Mouse (Mus musculus) adrenal gland, adult 8-10 months (tissue): ENCODE measurements around the gene Grik1. TPM values are rescaled to one million over a fixed set of nuclear protein-coding genes. Genes with fewer than 3 reads are reported as not detected.

ENCODE experiments used
- DNase-seq: peaks from one replicate; pipeline ENCODE4 v3.0.0; 2022
- total RNA-seq, 4 experiments: library from RNA; stranded (reverse); gene quantifications; 2 replicates each; pipeline ENCODE4 v1.2.4; 2022

Gene Grik1
- total RNA-seq, 4 experiments from 2014 or later, result 0.16 TPM; not detected in 3

DNA sequence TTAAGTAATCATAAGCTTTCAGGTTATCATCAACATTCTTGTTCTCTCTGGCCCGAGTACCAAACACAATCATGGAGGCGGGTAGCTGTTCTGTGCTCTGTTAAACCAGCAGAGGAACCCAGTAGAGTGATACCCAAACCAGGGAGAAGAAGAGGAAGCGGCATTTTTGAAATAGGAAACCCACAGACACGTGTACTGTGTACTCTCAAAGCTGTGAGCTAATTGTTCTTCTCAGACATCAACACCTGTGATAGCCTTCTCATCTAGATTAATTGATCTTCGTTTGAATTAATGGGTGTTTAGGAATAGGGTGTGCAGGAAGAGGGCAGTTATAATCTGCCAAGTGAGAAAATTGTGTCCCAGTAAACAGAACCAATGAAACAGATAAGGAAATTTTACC, 333.9 kb downstream of the Grik1 start:
- no peak for DNase-seq

DNA sequence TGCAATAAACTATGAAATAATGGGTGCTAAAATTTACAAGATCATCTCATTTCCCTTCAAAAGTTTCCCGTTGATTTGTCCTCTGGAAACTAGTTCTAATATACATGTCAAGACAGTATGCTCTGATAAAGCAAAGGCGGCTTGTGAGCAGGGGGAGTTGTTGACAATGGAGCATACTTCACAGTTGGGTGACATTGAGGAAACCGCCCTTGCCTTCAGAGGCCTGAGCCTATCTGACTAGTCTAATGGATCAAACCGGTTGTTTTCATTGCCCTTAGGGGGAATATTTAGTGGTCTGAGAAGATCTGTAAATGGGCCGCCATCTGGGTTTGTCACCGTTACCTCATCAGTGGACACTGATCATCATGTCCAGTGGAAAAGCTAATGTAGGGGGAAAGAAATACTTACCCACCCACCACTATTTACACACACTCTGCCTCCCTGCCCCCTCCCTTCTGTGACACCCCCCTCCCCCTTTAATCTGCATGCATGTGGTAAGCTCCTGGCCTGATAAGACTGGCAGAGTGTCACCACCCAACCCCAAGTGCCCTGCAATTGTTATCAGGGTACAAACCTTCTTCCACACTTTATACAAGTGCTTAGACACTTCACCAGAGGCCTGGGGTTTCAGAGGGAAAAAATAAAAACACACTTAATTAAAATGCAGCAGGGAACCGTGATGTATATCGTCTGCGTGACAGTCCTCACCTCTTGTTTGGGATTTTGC, 335.2 kb downstream of the Grik1 start:
- no peak for DNase-seq

DNA sequence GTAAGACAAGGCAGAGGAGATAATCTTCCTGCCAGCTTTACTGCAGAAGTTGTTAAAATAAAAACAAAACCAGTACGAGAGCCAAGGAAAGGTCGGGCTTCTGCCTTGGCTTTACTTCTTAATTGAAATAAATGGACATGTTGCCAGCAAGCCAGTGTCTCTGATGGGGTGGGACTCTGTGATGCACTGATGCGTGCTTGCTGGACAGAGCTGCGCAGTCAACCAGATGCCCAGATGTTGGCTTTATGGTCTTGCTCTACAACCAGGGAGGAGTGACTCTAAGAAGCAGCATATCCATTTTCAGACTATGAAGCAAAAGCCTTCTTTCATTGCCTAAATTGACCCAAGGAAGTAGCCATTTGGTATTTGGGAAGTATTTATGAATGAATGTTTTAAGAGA, 336.9 kb downstream of the Grik1 start:
- DNase-seq, result no peak

DNA sequence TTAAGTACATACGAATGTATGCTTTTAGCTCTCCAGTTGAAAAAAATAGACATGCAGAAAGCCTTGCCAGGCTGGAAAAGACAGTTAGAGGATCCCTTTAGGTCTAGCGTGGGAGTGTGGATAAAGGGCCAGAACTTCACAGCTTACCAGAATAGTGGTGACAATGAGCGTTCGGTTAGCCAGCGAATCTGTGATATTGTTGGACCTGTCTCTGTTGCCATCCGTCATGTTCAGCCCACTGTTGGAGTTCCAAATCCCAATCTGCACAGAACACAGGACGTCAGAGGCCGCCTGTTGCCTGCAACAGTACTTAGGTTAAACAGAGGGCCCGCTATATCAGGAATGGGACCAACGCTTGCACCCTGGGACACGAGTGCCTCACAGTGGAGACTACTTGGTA, 340.2 kb downstream of the Grik1 start:
- DNase-seq, result no peak

DNA sequence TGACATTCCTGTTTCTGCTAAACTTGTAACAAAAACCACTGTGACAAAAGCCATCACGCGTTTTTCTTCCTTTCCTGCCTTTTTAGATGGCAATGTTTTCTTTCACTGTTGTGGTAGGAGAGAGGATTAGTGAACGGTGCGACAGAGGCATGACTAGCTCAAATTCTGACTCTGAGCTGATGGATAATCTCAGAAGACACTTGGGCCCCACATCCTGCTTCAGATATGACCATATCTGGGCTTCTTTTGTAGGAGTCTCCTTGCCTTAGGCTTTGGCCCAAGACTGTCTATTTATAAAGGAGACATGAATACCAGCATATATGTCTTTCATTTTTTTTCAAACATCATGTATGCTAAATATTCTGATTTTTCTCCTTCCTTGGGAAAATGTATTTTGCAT, 341.9 kb downstream of the Grik1 start:
- no peak for DNase-seq

DNA sequence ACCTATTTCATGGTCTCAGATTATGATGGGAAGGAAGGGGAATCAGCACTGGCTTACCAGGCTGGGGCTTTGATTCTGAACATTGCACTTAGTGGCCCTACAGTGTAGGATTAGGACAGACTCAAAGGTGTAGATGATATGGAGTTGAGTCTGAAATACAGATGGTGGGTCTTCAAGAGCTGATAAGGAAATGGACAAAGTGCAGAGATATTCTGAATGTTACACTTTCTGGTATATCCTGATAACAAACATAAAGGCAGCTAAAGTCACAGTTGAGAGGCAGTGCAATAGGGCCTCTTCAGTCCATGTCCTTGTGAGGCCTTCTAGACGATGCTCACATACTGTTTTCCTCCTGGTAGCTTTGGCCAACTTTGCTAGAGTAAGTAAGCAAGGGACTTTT, 345.7 kb downstream of the Grik1 start:
- DNase-seq, result no peak

DNA sequence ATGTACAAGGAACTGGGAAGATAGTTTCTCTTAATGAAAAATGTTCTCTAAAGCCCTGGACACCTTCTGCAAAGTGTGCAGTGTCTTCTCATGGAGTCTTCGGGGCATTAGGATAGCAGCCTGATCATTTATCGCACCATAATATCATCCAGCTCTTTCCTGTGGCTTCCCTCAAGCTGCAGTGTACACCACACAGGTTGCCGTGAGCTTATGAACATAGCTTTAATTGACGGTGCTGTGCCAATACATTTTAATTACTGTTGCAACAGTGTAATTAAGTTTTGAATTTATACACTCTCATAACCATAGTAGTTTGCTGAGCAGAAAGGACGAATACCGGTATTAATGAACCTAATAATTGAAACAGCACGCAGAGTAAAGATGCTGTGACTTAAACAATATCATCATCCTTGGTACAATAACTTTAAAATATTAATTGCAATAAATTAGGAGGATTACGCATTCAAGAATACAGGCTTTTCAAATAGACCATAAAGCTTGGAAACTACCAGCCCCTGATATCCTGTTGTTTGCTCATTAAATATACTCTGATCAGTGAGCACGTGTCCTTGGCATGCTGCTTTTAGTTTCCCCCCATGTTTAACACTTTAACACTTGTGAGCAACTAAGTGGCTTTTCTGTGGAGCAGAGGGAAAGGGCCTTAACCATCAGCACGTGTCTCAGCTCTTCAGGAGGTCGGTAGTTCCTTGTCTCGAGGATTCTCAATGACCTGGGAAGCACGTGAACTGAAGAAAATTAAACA, 347.8 kb downstream of the Grik1 start:
- DNase-seq, result no peak

DNA sequence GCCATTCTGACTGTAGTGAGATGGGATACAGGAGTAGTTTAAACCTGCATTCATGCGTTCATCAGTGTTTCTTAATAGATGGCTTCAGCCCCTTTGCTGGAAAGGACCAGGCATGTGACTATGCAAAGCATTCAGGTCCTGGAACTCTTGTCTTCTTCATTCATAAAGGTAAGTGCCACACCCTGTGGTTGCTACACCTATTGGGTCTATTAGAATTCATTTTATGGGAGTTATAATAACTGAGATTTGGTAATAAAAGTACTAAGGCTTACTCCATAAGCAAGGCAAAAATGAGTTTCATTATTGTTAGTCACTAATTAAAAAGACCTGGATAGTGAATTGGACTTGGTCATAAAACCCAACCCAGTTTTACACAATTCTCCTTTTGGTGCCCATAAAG, 355.4 kb downstream of the Grik1 start:
- no peak for DNase-seq

DNA sequence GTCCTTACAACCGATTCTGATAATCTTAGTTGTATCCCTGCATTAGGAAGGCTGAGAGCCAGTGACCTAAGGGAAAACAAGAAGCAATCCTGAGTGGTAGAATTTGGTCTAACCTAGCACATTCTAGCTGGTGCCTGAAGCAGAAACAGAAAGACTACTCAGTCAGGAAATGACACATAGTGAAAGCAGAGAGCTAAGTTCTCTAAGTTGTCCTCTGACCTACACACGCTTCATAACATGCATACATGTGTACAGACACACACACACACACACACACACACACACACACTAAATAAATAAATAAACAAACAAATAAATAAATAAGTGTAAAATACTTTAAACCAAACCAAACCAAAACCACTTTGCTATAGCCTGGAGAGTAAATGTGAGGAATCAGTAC, 358.7 kb downstream of the Grik1 start:
- DNase-seq, result no peak

DNA sequence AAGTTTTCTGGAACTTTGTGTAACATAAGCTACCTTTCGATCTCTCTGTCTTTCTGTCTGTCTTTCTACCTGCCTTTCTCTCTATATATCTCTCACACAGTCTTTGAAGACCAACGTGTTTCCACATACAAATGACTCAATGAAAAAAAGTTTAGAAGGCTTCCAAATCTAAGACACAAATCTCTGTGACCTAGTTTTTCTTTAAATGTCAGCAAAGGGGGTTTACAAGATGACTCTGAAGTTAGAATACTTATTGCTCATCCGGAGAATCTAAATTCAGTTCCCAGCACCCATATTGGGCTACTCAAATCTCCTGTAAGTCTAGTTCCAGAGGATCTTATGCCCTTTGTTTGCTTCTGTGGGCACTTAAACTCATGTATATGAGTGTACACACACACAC, 359.5 kb downstream of the Grik1 start:
- no peak for DNase-seq

DNA sequence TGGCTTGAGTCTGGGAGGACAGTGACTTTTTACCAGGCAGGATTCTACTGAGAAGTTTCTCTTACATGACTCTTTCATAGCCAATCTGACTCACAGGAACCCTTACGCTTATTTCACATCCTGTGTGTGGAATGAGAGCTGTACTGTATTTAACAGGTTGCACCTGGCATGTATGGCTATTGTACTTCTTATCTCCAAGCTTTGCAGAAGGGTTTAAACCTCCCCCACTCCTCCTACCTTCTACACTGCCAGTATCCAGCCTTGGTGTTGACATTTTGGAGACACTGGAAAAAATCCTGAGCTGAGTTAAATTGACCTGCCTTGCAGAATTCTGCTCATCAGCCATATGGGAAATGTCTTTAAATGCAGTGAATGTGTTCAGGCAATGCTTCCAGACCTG, 361.4 kb downstream of the Grik1 start:
- no peak for DNase-seq

DNA sequence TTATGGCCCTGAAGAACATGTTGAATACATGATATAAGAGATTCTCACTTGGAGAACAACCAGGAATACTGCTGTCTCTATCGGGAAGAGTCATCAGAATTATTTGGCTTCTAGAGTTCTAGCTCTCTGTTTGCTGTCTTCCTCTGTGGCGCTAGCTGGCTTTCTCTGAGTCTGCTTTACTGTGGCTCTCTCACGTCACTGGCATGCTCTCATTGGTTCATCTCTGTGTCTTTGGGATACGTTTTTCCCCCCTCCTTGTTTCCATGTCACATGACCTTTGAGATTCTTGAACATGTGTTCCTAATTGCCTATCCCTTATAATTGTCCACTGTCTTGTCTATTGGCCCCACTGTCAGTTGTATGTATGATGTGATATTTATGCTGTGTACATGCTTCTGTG, 372.2 kb downstream of the Grik1 start:
- DNase-seq, result no peak

DNA sequence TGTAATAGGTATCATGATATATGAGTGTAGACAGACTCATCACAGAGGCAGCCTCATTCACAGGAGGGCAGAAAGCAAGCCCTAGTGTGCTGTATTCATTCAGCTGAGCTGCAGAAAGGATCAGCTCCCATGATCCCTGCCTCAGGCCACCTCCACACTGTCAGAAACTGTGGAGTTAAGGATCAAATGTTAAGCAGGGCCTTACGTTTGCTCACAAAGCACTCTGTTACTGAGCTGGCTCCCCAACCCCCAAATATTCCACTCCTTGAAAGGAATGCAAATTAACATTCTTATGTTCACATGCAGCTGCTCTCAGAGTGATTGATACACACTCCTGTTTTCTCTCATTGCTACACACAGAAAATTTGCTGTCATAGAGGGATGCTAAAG, 372.9 kb downstream of the Grik1 start:
- no peak for DNase-seq

DNA sequence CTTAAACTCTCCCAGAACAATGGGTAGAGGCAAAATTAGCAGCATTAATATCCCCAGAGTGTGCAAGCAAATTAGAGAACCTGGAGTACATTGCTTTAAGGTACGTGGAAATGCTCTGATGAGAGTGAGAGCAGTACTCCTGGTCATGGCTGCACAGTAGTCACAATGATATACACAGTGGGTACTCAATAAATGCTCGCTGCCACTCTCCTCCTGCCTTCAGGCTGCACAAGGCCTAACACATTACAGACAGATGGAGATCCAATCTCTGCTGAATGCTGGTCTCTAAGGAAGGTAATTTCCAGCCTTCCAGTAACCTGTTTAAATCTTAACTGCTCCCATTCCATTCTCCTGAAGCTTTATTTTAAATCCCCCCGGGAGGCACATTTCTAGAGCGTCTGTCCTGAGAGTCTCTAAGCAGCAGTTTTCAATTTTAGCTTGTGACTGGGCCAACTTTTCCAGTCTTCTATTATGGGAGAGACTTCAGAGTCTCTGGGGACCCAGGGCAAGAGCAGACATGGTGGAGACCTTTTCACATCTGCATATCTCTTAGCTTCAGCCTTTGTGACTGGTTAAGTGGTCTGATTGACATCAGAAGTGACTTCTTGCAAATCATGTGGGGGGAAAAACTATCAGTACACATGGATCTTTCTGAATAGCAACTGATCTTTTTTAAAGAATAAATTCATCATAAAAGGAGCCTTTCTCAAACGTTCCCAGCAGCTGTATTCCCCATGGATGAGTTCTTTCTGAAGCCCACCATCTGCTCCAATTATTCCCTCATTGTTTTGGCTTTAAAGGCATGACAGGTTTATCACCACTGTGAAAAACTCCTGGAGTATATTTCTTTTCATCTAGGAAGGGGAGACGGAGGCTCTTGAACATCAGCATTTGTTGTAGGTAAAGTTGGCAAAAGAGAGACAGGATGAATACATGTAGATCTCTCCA, 373.6 kb downstream of the Grik1 start:
- DNase-seq, result no peak

DNA sequence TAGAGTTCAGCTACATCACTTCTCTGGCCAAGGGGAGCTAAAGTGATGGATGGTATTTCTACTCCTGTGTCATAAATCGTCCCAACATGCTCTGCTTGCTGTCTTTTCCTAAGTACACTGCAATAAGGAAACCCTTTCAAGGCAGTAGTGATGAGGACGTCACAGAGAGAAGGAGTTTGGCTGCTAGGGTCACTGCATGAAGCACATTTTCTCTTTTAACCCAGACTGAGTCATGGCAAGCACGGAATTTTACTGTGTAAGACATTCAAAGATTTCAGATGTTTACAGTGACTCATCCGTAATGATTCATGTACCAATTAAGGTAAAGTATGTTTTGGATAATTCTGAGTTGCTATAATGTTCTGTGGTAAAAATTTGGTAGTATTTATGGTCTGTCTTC, 374.9 kb downstream of the Grik1 start:
- no peak for DNase-seq

DNA sequence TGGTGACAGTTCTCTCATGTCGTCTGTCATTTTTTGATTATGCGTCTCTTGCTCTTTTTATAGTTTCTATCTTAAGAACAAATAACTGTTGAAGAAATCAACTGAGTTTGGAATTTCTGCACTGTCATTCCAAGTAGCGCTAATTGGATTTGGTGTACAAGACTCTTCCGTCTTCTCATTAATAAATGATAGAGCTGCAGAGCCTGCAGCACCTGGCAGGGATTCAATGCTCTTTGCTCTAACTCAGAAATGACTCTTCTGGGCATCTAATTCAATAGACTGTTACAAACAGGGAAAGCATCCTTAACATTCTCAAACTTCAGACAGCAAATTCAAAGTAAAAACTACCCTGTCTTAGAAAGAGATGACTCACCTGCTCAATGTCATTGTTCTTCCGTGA, 376.3 kb downstream of the Grik1 start:
- no peak for DNase-seq

DNA sequence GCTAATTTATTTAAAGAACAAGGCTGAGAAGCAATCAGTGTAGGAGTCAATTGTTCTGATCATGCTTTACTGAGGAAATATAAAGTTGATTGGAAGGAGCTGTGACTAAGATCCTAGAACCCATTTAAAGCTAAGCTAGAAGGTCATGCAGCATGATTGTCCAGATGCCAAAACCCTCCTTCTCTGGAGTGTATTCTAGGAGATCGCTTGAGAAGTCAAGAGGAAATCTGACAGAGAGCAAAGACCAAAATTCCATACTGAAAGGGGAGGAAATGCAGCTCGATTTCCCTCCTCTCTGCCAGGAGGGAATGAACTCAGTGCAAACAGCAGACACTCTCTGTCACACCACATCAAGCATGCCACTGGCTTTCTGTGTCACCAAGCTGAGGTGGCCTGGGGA, 378.9 kb downstream of the Grik1 start:
- no peak for DNase-seq

DNA sequence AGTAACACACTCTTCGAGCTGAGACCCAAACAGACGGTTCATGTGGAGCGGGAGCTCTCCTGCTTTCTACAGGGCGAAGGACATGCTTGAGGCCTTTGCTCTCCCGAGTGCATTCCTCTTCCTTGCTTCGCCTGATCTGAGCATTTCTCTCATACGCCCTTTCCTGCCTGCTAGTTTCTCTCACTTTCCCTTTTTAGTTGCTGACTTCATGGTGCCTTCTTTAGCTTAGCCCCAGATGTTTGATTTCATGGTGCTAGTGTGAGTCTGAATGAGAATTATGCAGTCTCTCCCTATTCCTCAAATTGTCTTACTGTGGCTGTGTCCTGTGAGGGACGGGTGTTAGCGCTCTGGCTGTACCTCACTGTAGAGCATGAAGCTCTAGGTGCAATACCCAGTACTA, 388.0 kb downstream of the Grik1 start:
- DNase-seq, result no peak

DNA sequence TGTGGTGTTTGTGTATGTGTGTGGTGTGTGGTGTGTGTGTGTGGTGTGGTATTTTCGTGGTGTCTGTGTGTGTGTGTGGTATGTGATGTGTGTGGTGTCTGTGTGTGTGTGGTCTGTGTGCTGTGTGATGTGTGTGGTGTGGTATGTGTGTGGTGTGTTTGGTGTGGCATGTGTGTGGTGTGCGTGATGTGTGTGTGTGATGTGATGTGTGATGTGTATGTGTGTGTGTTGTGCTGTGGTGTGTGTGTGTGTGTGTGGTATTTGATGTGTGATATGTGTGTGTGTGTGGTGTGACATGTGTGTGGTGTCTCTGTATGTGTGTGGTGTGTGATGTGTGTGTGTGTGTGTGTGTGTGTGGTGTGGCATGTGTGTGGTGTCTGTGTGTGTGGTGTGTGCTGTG, 388.9 kb downstream of the Grik1 start:
- no peak for DNase-seq

DNA sequence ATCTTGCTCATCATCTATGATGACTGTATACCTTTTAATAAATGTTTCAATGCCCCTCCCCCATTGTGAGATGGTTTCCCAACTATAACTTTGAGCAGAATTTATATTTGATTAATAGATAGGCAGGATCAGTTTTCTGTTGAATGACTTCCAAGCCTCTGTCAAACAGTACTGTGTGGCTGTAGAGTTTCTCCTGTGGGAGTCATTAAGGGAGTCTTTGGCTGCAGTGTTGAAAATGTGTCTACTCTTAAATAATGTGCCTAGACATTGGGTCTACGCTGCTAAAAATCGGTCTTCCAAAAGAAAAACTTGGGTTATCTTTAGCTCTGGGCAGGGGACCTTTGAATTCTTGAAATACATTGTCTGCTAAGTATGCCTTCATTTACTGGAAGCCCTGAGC, 414.1 kb downstream of the Grik1 start:
- DNase-seq, result no peak

DNA sequence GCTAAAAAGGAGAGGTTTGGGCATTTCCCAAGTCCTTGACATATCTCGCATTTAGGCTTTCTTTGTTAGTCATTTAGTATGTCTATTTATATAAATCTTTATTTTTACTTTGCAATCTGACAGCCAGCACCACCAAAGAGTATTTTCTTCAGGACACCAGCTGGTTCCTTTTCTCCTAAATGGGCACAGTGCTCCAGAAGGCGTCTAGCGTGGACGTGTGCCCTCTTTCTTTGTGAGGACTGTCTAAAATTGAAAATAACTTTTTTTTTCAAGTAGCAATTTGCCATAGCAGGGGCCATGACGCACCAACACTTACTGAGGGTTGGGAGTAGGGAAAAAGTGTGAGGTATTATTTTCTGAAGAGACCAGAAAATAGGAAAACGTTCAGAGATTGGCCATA, 425.5 kb downstream of the Grik1 start:
- DNase-seq, result no peak

DNA sequence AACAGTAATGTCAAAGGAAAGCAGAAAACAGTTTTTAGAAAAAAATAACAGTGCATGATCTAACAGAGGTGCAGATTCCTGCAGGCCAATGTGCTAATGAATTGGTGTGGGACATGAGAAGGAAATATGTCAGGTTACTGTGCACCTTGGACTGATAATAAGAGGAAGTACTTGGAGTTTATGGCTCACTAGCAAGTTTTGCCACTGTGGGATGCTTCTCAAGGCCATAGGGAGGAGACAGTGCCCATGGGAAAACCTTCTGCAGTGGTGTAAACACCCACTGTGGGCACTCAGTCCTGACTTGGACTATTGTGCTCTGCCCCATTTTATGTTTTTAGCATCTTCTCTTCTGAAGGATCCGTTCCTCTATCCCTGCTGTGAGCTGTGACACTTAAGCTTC, 428.3 kb downstream of the Grik1 start:
- no peak for DNase-seq

DNA sequence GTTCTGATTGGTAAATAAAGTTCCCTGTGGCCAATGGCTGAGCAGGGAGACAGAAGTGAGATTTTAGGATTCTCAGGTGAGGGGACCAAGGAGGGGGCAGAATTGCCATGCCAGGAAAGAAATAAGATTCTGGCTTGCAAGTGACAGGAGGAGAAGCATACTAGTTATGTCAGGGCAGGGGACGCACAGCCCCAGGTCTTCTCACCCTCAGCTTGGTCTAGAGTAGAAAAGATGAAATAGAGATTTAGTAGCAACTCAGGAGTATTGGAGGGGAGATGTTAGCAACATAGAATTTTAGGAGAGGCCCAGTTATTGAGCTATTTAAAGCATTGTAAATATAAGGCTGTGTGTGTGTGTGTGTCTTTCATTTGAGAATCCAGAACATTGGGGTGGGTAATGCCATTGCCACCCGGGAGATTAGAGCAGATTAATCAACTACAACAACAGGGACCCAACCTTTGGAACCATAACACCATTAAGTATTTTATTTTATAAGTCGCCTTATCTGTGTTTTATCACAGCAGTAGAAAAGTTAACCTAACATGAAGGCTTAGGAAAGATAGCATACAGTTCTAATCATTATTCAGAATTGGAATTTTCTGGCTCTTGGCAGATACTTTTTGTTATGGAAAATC, 436.5 kb downstream of the Grik1 start:
- no peak for DNase-seq
